Mouse (Mus musculus) ovary, adult 18-20 months (tissue): ENCODE measurements around the gene Nono.

Experiments
- DNase-seq: peaks from one replicate; pipeline ENCODE4 v3.0.0; 2022; ENCODE audit warnings: low spot score, mixed read lengths

Nono gene

DNA sequence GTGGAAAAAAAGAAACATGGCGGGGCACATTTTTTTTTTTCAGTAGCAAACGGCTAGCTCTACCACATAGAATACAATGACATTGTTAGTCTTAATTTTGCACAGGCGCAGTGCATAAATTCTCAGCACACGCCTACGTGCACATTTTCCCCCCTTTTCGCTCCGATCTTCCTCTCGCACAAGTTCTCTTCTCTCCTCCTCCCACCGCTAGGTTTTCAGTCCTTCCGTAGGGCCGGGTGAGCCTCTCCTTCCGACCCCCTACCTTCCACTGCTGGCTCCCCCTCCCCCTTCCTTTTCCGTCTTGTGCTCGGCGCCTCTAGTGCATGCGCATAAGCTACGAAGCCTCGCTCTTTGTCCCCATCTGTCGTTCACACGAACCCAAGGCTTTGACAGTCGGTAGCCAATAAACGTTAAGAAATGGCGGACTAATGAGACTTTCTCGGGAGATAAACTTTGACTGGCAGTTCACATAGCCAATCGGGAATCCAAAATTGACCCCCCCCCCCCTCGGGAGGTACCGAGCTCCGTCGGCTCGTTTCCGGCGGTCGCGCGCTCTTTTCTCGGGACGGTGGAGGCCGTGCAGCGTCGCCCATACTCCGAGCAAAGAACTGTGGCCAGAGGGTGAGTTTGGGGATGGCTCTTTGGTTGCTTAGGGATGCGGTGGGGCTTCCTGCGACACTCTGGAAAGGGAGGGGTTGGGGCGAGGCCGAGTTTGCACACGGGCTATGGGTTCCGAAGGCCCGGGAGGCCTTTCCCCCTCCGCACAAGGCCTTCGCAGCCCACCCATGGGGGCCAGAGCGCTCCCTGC, at the start of gene Nono:
Gene Nono, plus strand, starts transcription at position 177 of the 808 bp plus-strand sequence.
- DNase-seq = peak; percentile 86

DNA sequence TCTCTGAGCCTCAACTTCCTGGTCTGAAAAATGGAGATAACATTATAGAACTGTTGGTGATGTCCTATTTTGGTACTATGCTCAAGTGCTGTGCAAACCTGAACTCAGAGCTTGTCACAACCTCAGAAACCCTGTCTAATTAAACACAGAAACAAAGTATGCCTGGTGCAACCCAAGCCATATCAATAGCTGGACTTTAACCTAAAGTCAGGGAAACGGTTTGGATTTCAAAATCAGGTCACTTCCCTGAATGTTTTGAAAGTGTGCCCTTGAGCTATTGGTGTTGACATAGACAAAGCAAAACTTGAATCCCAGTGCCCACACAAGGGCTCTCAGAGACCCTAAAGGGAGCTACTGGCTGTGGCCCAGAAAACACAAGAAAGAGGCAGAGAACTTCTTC, 49.4 kb upstream of the Nono start:
- DNase-seq = no peak

DNA sequence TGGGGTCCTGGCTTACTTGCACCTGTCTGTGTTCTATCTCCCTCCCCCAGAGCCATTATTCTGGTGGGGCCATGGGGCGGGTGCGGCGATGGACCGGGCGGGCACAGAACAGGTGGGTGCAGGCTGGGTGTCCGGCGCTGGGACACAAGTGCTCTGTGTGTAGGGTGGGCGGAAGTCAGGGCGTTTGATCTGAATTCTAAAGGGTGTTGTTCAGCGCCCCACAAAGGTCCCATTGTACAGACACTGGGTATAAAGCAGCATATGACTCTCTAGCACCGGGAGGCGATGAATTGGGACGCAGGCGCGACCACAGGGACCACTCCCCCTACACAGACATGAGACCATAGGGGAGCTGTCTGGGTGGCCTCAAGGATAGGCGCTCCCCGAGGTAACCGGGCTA, 45.7 kb upstream of the Nono start:
- DNase-seq = no peak

GRCm38 (mm10) chrX:101384439-101385137, 44.5 kb upstream of the Nono start:
- no peak for DNase-seq

GRCm38 (mm10) chrX:101386222-101386621, 42.9 kb upstream of the Nono start:
- no peak for DNase-seq

DNA sequence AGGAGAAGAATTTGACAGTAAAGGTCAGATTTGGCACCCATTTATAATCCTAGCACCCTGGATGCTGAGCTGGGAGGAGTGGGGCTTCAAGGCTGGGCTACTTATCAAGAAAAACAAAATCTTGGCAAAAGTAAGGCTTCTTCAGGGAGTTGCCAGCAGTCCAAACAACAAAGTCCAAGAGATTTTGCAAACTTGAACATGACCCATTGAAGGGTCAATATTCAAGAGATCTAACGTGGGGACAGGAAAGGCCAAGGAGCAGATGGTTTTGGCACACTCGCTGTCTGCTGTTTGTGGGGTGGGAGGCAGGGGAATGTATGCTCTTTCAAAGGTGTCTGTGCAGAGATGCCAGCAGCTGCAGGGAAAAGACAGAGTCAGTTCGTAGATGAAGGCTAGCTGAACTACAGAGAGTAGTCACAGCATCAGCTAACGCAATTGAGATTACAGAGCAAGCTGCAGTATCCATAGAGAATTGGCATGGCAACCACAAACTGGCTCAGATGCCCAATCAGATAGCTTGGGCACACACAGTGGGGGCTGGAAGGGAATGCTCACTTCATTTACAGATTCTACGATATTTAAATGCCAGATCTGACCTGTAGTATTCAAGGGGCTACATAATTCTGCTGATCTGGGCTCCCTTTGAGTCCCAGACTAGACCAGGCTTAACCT, 40.1 kb upstream of the Nono start:
- DNase-seq = no peak

DNA sequence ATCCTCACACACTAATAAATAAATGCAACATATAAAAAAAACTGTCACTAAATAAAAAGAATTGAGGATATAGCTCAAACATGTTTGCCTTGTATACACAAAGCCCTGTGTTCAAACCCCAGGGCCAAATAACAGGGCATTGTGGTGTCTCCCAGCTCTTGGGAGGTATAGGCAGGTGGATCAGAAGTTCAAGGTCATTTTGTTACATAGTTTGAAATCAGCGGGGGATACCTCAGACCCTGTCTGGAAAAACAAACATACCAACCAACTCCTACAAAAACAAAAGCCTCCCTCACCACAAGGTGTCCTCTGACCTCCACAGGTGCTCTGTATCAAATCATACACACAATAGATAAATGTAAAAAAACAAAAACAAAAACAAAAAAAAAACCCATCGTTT, 34.8 kb upstream of the Nono start:
- no peak for DNase-seq

- no peak for DNase-seq
Observed at GRCm38 (mm10) chrX:101396459-101396858, 32.7 kb upstream of the Nono start.

DNA sequence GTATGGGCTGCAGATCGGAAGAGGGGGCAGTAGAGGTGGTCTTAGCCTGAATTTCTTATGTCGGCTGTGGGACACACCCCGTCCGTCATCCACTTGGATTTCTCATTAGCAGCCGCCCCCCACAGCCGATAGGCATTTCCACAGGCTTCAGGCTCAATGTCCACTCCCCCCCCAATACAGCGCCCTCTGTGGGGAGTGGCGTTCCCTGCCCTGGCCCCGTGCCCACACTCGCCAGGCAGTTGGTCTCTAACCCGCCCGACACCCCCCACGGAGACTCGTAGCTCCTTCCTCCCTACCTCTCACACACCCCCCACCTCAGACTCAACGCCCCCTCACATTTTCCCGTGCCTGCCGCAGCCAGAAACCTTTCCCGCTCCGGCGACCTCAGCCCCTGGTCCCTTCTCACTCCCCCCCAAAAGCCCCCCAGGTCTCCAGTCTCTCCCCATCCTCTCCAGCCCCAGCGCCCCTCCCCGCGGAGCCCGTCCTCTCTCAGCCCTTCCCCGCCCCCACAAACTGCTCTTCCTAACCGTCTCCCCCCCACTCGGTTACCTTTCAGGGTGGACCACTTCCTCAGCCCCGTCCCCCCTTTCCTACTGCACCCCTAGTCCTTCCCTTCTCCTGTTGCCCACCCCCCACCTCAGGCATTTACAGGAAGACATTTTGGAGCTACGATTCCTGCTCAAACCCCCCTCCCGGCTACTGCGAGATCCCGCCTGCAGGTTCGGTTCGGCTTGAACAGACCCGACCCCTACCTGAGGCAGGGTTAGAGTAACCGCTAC, 10.0 kb upstream of the Nono start:
- DNase-seq = peak; percentile 33

DNA sequence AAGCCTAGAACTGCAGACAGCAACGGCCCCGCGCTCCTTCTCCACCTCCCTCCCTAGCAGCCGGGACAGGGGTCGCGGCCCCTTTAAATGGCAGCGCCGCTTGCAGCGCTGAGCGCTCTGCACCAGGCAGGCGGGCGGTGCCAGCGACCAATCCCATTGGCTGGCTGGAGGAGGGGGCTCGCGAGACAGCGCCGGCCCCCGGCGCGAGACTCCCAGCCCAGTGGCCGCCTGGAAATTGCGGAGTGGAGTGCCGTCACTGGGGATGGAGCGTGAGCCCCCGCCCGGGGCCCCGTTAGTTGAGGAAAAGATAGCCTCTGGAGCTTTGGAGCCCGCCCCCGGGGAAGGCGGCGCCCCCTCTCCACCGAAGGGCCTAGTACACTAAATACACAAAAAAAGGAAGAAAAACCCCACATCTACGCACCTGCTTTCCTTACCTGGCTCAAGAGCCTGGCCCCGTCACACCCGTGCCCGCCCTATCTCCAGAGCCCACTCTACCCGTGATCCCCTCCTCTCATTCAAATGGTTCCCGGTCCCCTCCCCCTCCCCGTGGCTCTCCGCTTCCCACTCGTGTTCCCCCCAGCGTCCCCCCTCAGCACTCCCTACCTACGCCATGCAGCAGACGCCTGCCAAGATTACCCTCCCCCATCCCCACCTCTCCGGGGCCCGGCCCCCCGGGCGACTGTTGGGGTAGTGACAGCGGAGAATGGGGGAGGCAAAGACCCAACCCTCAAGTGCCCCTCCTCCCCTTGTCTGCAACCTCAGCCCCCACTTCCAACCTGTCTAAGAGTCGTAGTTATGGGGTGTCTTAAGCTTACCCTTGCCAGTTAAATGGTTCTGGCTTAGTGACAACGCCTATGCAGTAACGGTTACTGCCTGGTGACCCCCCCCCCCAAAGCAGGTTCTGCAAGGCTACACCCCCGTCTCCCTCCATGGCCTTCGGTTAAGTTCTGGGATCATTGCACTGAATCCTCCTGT, 9.1 kb upstream of the Nono start:
- peak; percentile 84 for DNase-seq

GRCm38 (mm10) chrX:101420700-101421095, 8.4 kb upstream of the Nono start, which contains the start of gene Zmym3:
Zmym3 (minus strand) TSS chrX:101420849.
- DNase-seq = no peak

GRCm38 (mm10) chrX:101423462-101423861, 5.7 kb upstream of the Nono start:
- DNase-seq = no peak

DNA sequence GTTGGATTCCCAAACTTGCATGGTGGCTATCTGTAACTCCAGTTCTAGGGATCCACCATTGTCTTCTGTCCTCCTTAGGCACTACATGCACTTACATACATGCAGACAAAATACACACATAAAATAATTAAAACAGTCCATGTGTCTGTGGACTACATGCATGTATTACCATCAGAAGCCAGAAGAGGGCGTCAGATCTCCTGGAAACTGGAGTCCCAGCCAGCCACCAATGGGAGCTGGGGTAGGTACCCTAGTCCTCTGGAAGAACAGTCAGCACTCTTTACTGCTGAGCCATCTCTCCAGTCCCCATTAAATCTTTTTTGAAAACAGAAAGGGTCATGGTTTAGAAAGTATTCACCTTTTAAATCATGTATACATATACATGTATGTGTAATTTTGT, 1.3 kb upstream of the Nono start:
- DNase-seq = no peak

DNA sequence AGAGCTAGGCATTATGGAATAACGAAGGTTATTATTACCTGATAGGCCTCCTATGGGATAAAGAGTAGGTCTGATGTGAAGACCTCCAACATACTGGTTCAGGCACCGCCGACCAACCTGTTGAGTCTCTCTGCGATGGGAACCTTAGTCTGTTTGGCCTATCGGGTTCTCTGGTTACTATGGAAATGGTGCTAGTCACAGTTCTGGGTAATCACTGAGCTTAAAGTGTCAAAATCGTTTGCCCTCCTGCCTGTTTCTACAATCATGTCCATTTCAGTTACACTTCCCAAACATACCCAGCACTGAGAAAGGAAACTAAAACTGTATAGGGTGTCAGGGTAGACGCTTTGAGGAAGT, 355 bp upstream of the Nono start:
- DNase-seq = no peak

DNA sequence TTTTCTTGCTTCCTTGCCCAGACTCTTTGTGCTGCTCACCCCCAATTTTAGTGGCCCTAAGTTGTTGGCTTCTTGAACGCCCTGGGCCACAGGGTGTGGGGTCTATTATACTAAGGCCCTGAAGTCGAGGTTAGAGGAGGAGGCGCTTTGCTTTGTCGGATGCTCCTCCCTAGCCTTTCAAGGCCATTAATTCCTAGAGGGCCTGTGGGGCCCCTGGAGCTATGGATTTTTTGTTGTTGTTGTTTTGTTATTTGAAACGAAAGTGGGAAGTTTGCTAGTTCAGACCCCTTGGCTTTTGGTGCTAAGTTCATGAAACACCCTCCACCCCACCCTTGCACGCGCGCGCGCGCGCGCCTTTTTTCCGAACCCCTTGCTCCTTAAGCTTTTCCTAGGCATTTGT, 858 bp downstream of the Nono start:
- peak; percentile 27 for DNase-seq

DNA sequence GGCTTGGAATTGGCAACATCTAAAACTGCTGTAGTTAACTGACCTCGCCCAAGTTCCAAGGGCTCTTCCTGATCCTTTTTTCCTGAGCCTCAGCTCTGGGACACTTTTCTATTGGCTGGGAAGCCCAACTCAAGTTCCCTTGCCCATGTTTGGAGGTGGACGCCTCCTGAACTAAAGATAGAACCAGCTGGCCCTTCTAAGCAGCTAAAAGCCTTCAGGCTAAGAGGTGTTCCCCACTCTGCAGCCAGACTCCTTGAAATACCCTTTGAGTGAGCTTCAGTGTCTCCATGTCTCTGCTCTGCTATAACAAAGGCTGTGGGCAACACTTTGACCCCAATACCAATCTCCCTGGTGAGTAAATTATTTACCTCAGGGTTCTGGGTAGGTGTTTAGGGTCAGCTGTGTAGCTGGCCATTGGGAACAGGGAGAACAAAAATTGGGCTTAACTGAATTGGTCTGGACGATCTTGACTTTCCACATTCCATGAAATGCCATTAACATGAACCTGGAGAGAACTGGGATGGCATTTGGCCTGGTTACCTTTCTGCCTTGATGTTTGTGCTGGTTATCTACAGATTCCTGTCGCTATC, 19.9 kb downstream of the Nono start, which contains the start of gene Itgb1bp2:
Gene Itgb1bp2, plus strand, starts transcription at position 203 of the 590 bp plus-strand sequence.
- DNase-seq = no peak

DNA sequence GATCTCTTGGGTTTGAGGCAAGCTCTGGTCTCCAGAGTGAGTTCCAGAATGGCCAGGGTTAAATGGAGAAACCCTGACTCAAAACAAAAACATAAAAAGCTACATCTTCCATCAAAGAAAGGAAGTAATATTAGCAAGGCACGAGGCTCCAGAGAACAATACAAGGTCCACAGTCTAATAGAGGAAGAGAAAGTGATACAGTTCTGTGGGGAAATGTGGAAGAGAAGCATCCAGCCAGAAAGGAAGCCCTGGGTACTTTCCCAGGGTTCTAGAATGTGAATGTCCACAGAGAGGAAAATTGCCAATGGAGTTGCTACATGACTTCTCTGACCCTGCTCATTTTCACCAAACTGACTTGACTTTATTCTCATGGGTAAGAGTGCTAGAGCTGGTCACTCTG, 22.0 kb downstream of the Nono start:
- DNase-seq = no peak

DNA sequence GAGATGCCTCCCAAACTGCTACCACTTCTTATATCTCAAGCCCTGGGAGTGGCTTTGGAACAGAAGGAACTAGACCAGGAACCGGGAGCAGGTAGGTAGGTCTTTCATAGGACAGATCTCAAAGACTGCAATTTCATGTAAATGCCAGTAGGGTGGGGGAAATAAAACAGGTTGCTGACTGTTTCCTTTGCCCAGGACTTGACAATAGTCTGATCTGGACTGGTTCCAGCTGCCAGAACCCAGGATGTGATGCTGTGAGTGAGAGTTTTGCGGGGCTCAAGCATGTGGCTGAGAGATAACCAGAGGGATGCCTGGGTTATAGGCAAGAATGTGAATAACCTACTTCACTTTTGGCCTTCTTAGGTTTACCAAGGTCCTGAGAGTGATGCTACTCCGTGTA, 22.5 kb downstream of the Nono start:
- no peak for DNase-seq

- DNase-seq = no peak
Observed at GRCm38 (mm10) chrX:101472202-101472601, 43.1 kb downstream of the Nono start.

DNA sequence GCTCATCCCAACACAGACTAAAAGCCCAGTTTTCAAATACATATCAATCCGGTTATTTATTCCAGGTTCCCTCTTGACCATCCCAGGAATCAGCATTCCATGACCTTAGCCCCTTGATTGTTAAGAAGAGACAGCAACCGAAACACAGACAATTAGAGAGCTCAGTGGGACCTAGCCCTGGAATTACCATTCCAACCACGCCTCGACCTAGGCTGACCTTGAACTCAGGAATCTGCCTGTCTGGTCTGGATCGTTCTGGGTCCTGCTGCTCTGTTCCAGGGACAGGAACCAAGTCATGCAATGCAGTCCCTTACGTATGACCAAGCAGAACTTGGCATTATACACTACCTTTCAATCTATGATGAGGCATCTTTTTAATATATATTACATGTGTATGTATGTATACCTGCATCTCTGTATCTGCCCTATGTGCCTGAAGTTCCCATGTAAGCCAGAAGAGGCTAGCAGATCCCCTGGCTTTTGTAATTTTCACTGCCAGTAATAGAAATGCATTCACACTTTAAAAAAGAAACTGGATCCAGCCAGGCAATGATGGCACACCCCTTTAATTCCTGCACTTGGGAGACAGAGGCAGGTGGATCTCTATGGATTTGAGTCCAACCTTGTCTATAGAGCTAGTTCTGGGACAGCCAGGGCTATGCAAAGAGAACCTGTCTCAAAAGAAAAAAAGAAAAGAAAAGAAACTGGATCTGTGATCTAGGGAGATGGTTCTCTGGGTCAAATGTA, 52.7 kb downstream of the Nono start:
- no peak for DNase-seq
